Mouse (Mus musculus) adrenal gland, adult 8-10 months (tissue): Measurements from ENCODE around the gene Rhox9. TPM values are rescaled to one million over a fixed set of nuclear protein-coding genes. Genes with fewer than 3 reads are reported as not detected.
"Not testable (repeated sequence)": the region's sequence is repeated elsewhere in the genome, so short reads cannot be mapped to it uniquely, and the experiment has no call there.

Source experiments
- DNase-seq: peaks from one replicate; pipeline ENCODE4 v3.0.0; 2022
- total RNA-seq, 4 experiments: library from RNA; stranded (reverse); gene quantifications; 2 replicates each; pipeline ENCODE4 v1.2.4; 2022

The Rhox9 gene
- not detected for total RNA-seq

- not testable (repeated sequence) for DNase-seq
Observed at GRCm38 (mm10) chrX:37901670-37902069, at the start of gene Rhox9. Gene Rhox9, minus strand, starts transcription at chrX:37901770.

- no peak for DNase-seq
Observed at GRCm38 (mm10) chrX:37916311-37916710, 14.7 kb upstream of the Rhox9 start.

- no peak for DNase-seq
Observed at GRCm38 (mm10) chrX:37908581-37908980, 7.0 kb upstream of the Rhox9 start.

- no peak for DNase-seq
Observed at GRCm38 (mm10) chrX:37903727-37904126, 2.2 kb upstream of the Rhox9 start.

DNA sequence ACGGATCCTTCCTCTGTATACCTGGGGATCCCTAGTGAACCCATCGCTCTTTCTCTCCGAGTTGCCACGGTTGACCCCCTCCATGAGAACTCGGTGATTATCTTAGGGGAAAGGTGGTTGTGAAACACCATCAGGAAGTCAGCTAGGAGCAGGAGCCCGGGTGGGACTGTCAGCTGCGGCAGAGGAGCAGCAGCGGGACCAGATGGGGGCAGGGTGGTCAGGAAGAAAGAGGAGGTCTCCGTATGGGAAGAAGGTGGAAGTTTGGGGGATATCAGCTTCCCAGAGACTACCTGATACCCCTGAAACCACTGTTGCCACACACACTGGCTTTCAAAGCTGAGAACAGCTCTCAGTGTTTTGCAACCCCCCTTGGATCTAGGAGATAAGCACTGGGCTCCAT lies 4.4 kb downstream of the Rhox9 start, which contains the start of gene Rhox7b:
Gene Rhox7b, minus strand, starts transcription at position 101 of the 400 bp plus-strand sequence.
- DNase-seq = not testable (repeated sequence)

DNA sequence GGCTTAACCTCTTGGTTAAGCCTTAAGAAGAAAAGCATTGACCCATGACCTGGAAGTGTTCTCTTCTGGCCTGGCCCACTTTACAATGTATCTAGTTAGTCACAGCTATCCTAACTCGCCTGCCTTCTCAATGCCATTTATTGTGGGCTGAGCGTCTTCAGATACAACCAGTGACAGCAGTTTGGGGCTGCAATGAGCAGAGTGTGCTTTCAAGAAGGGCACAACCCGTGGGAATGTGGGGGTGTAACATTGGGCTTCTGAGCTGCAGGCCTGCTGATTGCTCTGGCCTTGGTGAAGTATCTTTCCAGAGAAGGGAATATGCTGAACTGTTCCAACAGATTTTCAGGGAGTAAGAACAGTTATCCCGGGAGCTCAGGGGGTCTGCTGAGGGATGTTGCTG lies 22.7 kb downstream of the Rhox9 start, which contains the start of gene Rhox8:
Gene Rhox8, minus strand, starts transcription at position 101 of the 400 bp plus-strand sequence.
- DNase-seq = no peak

DNA sequence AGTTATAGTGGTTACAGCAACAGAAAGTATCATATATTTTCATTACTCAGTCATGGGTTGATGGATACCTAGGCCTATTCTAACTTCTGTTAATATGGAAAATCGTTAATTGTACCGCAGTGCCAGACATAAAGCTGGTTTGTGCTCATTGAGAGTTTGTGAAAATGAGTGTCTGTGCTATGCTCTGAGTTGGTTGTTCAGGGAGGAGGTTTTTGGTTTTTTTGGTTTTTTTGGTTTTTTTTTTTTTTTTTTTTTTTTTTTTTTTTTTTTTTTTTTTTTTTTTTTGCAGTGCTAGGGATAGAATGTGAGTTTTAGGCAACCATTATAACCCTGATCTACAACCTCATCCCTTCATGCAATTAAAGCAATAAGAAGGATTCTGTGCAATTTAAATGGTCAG lies 29.9 kb downstream of the Rhox9 start:
- no peak for DNase-seq

Other genes starting within 250 kb of the Rhox9 start
- not detected for gene Rhox3h, start 233.0 kb downstream of the Rhox9 start, total RNA-seq
- gene Rhox2h, start 228.5 kb downstream of the Rhox9 start, total RNA-seq = not detected
- not detected for gene Rhox5, start 96.9 kb downstream of the Rhox9 start, total RNA-seq
- not detected for gene Rhox6, start 74.9 kb downstream of the Rhox9 start, total RNA-seq
- not detected for gene Rhox7a, start 70.1 kb downstream of the Rhox9 start, total RNA-seq
- not detected for gene Rhox8, start 22.8 kb downstream of the Rhox9 start, total RNA-seq
- not detected for gene Rhox7b, start 4.5 kb downstream of the Rhox9 start, total RNA-seq
- gene Btg1-ps1, start 117.0 kb upstream of the Rhox9 start, total RNA-seq = not detected
- gene Btg1-ps2, start 141.3 kb upstream of the Rhox9 start, total RNA-seq = under 1 TPM in 2 of 4 experiments, not detected in 2; 0.46 to 0.52 TPM
- not detected for gene Rhox10, start 164.7 kb upstream of the Rhox9 start, total RNA-seq
- gene Rhox11, start 183.4 kb upstream of the Rhox9 start, total RNA-seq = not detected
- not detected for gene Rhox12, start 209.1 kb upstream of the Rhox9 start, total RNA-seq
- not detected for gene Rhox13, start 219.4 kb upstream of the Rhox9 start, total RNA-seq